Mouse (Mus musculus) effector memory CD4-positive, alpha-beta T cell, adult 7 months (primary cell): ENCODE measurements around the gene Mphosph9. TPM values are rescaled to one million over a fixed set of nuclear protein-coding genes. Genes with fewer than 3 reads are reported as not detected.

ENCODE experiments used
- polyA plus RNA-seq: library from polyadenylated mRNA; unstranded; fragments of 100-300 nt; shearing (Covaris generic); gene quantifications from one replicate; pipeline ENCODE4 v1.2.1, GENCODE M21; 2017

Gene Mphosph9
- 17.5 TPM for polyA plus RNA-seq

GRCm38 (mm10) chr5:124327510-124328364 is at the start of gene Mphosph9, which contains the start of gene 2810006K23Rik:
Mphosph9 (minus strand) TSS chr5:124327972.
2810006K23Rik (plus strand) TSS chr5:124328089.

GRCm38 (mm10) chr5:124362982-124363381 is 35.2 kb upstream of the Mphosph9 start, which contains the start of gene Cdk2ap1:
Cdk2ap1 (minus strand) TSS chr5:124363082.

GRCm38 (mm10) chr5:124249614-124250591 is 77.9 kb downstream of the Mphosph9 start, which contains the start of gene Pitpnm2:
Pitpnm2 (minus strand) TSS chr5:124249760.

Other genes starting within 250 kb of the Mphosph9 start
- 92.3 TPM for gene Abcb9, start 232.2 kb downstream of the Mphosph9 start, polyA plus RNA-seq
- gene Ogfod2, start 215.7 kb downstream of the Mphosph9 start, polyA plus RNA-seq = 40.9 TPM
- 46.0 TPM for gene Arl6ip4, start 211.9 kb downstream of the Mphosph9 start, polyA plus RNA-seq
- 6.6 TPM for gene Pitpnm2, start 78.2 kb downstream of the Mphosph9 start, polyA plus RNA-seq
- gene 2810006K23Rik, start 117 bp upstream of the Mphosph9 start, polyA plus RNA-seq = 5.5 TPM
- 117 TPM for gene Cdk2ap1, start 35.1 kb upstream of the Mphosph9 start, polyA plus RNA-seq
- 98.9 TPM for gene Sbno1, start 98.0 kb upstream of the Mphosph9 start, polyA plus RNA-seq
- 71.8 TPM for gene Kmt5a, start 112.0 kb upstream of the Mphosph9 start, polyA plus RNA-seq
- gene Rilpl2, start 150.4 kb upstream of the Mphosph9 start, polyA plus RNA-seq = 112 TPM
- gene Snrnp35, start 155.2 kb upstream of the Mphosph9 start, polyA plus RNA-seq = 9.0 TPM
- gene Rilpl1, start 203.4 kb upstream of the Mphosph9 start, polyA plus RNA-seq = 3.9 TPM
- gene Tmed2, start 212.7 kb upstream of the Mphosph9 start, polyA plus RNA-seq = 614 TPM
- gene Ddx55, start 224.9 kb upstream of the Mphosph9 start, polyA plus RNA-seq = 14.6 TPM